Mouse (Mus musculus): ENCODE measurements around the gene Bspry. TPM values are rescaled to one million over a fixed set of nuclear protein-coding genes. Genes with fewer than 3 reads are reported as not detected.
A peak's percentile ranks its signal among the peaks of the same experiment; 100 is the strongest.

Bspry gene
- polyA plus RNA-seq (2015; fragmentation: Nextera tagmentation; extraction: Ambion mirVana), result 0.49 and 0.56 TPM in 2 replicates

GRCm38 (mm10) chr4:62479937-62480708 lies at the start of gene Bspry:
Gene Bspry, plus strand, starts transcription at chr4:62480053.
- Histone ChIP-seq H3K4me2 (peak within 1 kb of the TSS; percentile 69), H3K4me3 (peak within 1 kb of the TSS; percentile 42), H3K27me3 (peaks cover 48% of the 10 kb centered on the region), H3K9ac (peak within 1 kb of the TSS; percentile 39), H3K36me3 (ENCODE audit: poor library complexity, severe bottlenecking) (no peaks in the 10 kb centered on the region), H3K27ac (no peak within 1 kb of the TSS), H3K4me1 (peaks cover 10% of the 10 kb centered on the region), H3K9me3 (replicated peaks) (no peaks in the 10 kb centered on the region)
- 2% methylated on average over 69 of the region's 71 CpGs for WGBS
- ATAC-seq, result peak; percentile 65; the same call in 1 of the 2 replicates

- Histone ChIP-seq H3K9ac (no peak overlapping the region), H3K27ac (no peak overlapping the region), H3K36me3 (ENCODE audit: poor library complexity, severe bottlenecking) (peaks cover 4% of the 10 kb centered on the region), H3K4me1 (no peaks in the 10 kb centered on the region), H3K27me3 (no peaks in the 10 kb centered on the region), H3K4me3 (no peak overlapping the region), H3K9me3 (replicated peaks) (no peaks in the 10 kb centered on the region), H3K4me2 (no peak overlapping the region)
- no peak for ATAC-seq
Observed at GRCm38 (mm10) chr4:62430678-62431077, 49.2 kb upstream of the Bspry start.

- ATAC-seq, result no peak
- Histone ChIP-seq H3K27ac (no peak overlapping the region), H3K9me3 (replicated peaks) (no peaks in the 10 kb centered on the region), H3K4me2 (no peak overlapping the region), H3K4me3 (no peak overlapping the region), H3K36me3 (ENCODE audit: poor library complexity, severe bottlenecking) (no peaks in the 10 kb centered on the region), H3K4me1 (no peaks in the 10 kb centered on the region), H3K9ac (no peak overlapping the region), H3K27me3 (no peaks in the 10 kb centered on the region)
- WGBS, result 95% methylated on average over 4 of the region's 4 CpGs
Observed at GRCm38 (mm10) chr4:62431522-62431921, 48.3 kb upstream of the Bspry start.

- H3K27ac ChIP-seq, result no peak overlapping the region
- no peak overlapping the region for H3K4me3 ChIP-seq
- WGBS, result 80% methylated on average over 7 of the region's 7 CpGs
- H3K9ac ChIP-seq, result no peak overlapping the region
- H3K36me3 ChIP-seq (ENCODE audit: poor library complexity, severe bottlenecking), result no peaks in the 10 kb centered on the region
- no peak overlapping the region for H3K4me2 ChIP-seq
- no peak for ATAC-seq
- no peaks in the 10 kb centered on the region for H3K27me3 ChIP-seq
- no peaks in the 10 kb centered on the region for H3K9me3 ChIP-seq (replicated peaks)
- H3K4me1 ChIP-seq, result no peaks in the 10 kb centered on the region
Observed at GRCm38 (mm10) chr4:62433939-62434870, 45.6 kb upstream of the Bspry start.

GRCm38 (mm10) chr4:62435081-62435480 lies 44.8 kb upstream of the Bspry start, which contains the start of gene Rnf183:
Gene Rnf183, minus strand, starts transcription at chr4:62435252.
- Histone ChIP-seq H3K27me3 (no peaks in the 10 kb centered on the region), H3K9me3 (replicated peaks) (no peaks in the 10 kb centered on the region), H3K36me3 (ENCODE audit: poor library complexity, severe bottlenecking) (no peaks in the 10 kb centered on the region), H3K9ac (no peak within 1 kb of the TSS), H3K4me3 (no peak within 1 kb of the TSS), H3K27ac (no peak within 1 kb of the TSS), H3K4me2 (no peak within 1 kb of the TSS), H3K4me1 (no peaks in the 10 kb centered on the region)
- WGBS, result 81% methylated on average over 6 of the region's 6 CpGs
- no peak for ATAC-seq

GRCm38 (mm10) chr4:62437256-62437778 lies 42.5 kb upstream of the Bspry start:
- Histone ChIP-seq H3K9me3 (replicated peaks) (no peaks in the 10 kb centered on the region), H3K36me3 (ENCODE audit: poor library complexity, severe bottlenecking) (no peaks in the 10 kb centered on the region), H3K9ac (no peak overlapping the region), H3K27ac (no peak overlapping the region), H3K4me1 (no peaks in the 10 kb centered on the region), H3K27me3 (no peaks in the 10 kb centered on the region), H3K4me2 (no peak overlapping the region), H3K4me3 (no peak overlapping the region)
- no peak for ATAC-seq
- 93% methylated on average over 3 of the region's 3 CpGs for WGBS

- no peak overlapping the region for H3K4me3 ChIP-seq
- no peak for ATAC-seq
- no peaks in the 10 kb centered on the region for H3K4me1 ChIP-seq
- no peaks in the 10 kb centered on the region for H3K9me3 ChIP-seq (replicated peaks)
- H3K27me3 ChIP-seq, result no peaks in the 10 kb centered on the region
- H3K27ac ChIP-seq, result no peak overlapping the region
- H3K9ac ChIP-seq, result no peak overlapping the region
- no peak overlapping the region for H3K4me2 ChIP-seq
- WGBS, result 90% methylated on average over 7 of the region's 7 CpGs
- H3K36me3 ChIP-seq (ENCODE audit: poor library complexity, severe bottlenecking), result no peaks in the 10 kb centered on the region
Observed at GRCm38 (mm10) chr4:62437871-62438270, 42.0 kb upstream of the Bspry start.

- no peak overlapping the region for H3K4me3 ChIP-seq
- no peaks in the 10 kb centered on the region for H3K9me3 ChIP-seq (replicated peaks)
- WGBS, result 70% methylated on average over 4 of the region's 4 CpGs
- ATAC-seq, result no peak
- H3K36me3 ChIP-seq (ENCODE audit: poor library complexity, severe bottlenecking), result no peaks in the 10 kb centered on the region
- H3K9ac ChIP-seq, result no peak overlapping the region
- H3K27ac ChIP-seq, result no peak overlapping the region
- no peak overlapping the region for H3K4me2 ChIP-seq
- no peaks in the 10 kb centered on the region for H3K27me3 ChIP-seq
- H3K4me1 ChIP-seq, result no peaks in the 10 kb centered on the region
Observed at GRCm38 (mm10) chr4:62439793-62440192, 40.1 kb upstream of the Bspry start.

- Histone ChIP-seq H3K27me3 (no peaks in the 10 kb centered on the region), H3K4me1 (no peaks in the 10 kb centered on the region), H3K27ac (no peak overlapping the region), H3K4me3 (no peak overlapping the region), H3K9ac (no peak overlapping the region), H3K36me3 (ENCODE audit: poor library complexity, severe bottlenecking) (no peaks in the 10 kb centered on the region), H3K4me2 (no peak overlapping the region), H3K9me3 (replicated peaks) (no peaks in the 10 kb centered on the region)
- ATAC-seq, result no peak
- WGBS, result 74% methylated on average over 4 of the region's 4 CpGs
Observed at GRCm38 (mm10) chr4:62440544-62440943, 39.3 kb upstream of the Bspry start.

GRCm38 (mm10) chr4:62440986-62441385 lies 38.9 kb upstream of the Bspry start:
- Histone ChIP-seq H3K36me3 (ENCODE audit: poor library complexity, severe bottlenecking) (no peaks in the 10 kb centered on the region), H3K9me3 (replicated peaks) (no peaks in the 10 kb centered on the region), H3K27ac (no peak overlapping the region), H3K27me3 (no peaks in the 10 kb centered on the region), H3K4me3 (no peak overlapping the region), H3K4me1 (no peaks in the 10 kb centered on the region), H3K4me2 (no peak overlapping the region), H3K9ac (no peak overlapping the region)
- 84% methylated on average over 4 of the region's 4 CpGs for WGBS
- no peak for ATAC-seq

GRCm38 (mm10) chr4:62454995-62455394 lies 24.9 kb upstream of the Bspry start:
- H3K9me3 ChIP-seq (replicated peaks), result no peaks in the 10 kb centered on the region
- ATAC-seq, result no peak
- H3K4me3 ChIP-seq, result no peak overlapping the region
- H3K27ac ChIP-seq, result no peak overlapping the region
- no peaks in the 10 kb centered on the region for H3K4me1 ChIP-seq
- 72% methylated on average over 5 of the region's 5 CpGs for WGBS
- no peak overlapping the region for H3K4me2 ChIP-seq
- no peaks in the 10 kb centered on the region for H3K27me3 ChIP-seq
- H3K36me3 ChIP-seq (ENCODE audit: poor library complexity, severe bottlenecking), result peaks cover 7% of the 10 kb centered on the region; the same call in 1 of the 2 replicates
- no peak overlapping the region for H3K9ac ChIP-seq

- no peak overlapping the region for H3K4me2 ChIP-seq
- peaks cover 21% of the 10 kb centered on the region; the same call in 1 of the 2 replicates for H3K36me3 ChIP-seq (ENCODE audit: poor library complexity, severe bottlenecking)
- H3K27ac ChIP-seq, result no peak overlapping the region
- WGBS, result 82% methylated on average over 3 of the region's 3 CpGs
- H3K4me3 ChIP-seq, result no peak overlapping the region
- peak; percentile 70; the same call in 1 of the 2 replicates for ATAC-seq
- H3K9ac ChIP-seq, result no peak overlapping the region
- H3K27me3 ChIP-seq, result no peaks in the 10 kb centered on the region
- H3K4me1 ChIP-seq, result no peaks in the 10 kb centered on the region
- H3K9me3 ChIP-seq (replicated peaks), result no peaks in the 10 kb centered on the region
Observed at GRCm38 (mm10) chr4:62459081-62459480, 20.8 kb upstream of the Bspry start.
